Mouse (Mus musculus) myocyte (in vitro differentiated cells): ENCODE measurements around the gene Galr3. TPM values are rescaled to one million over a fixed set of nuclear protein-coding genes. Genes with fewer than 3 reads are reported as not detected.
"Not testable (repeated sequence)": the region's sequence is repeated elsewhere in the genome, so short reads cannot be mapped to it uniquely, and the experiment has no call there.

ENCODE experiments used
- H3K27me3 ChIP-seq: one replicate; pipeline ENCODE4 v1.6.1; 2011; ENCODE audit not compliant: control insufficient read depth, insufficient read depth, insufficient read length
- H3K36me3 ChIP-seq: one replicate; pipeline ENCODE4 v1.6.1; 2011; ENCODE audit not compliant: control insufficient read depth, insufficient read depth
- H3K4me2 ChIP-seq: one replicate; pipeline ENCODE4 v1.6.1; 2011; ENCODE audit warnings: low read depth, control low read depth
- H3K4me3 ChIP-seq: one replicate; pipeline ENCODE4 v1.5.1; 2011; ENCODE audit warnings: mild to moderate bottlenecking, control low read depth, moderate library complexity
- H3K79me2 ChIP-seq: one replicate; pipeline ENCODE4 v1.6.1; 2011; ENCODE audit not compliant: control insufficient read depth, insufficient read depth
- H3ac ChIP-seq: one replicate; pipeline ENCODE4 v1.6.1; 2011; ENCODE audit not compliant: control insufficient read depth, insufficient read length
- CEBPB ChIP-seq: IDR thresholded peaks from 2 replicates; pipeline ENCODE4 v1.6.1; 2011; ENCODE audit warnings: mild to moderate bottlenecking, moderate library complexity; ENCODE audit not compliant: poor library complexity, insufficient read depth, severe bottlenecking
- E2F4 ChIP-seq: IDR thresholded peaks from one replicate; pipeline ENCODE4 v1.6.1; 2011; ENCODE audit warnings: mild to moderate bottlenecking, control low read depth, moderate library complexity; ENCODE audit not compliant: insufficient read depth
- MAX ChIP-seq: IDR thresholded peaks from one replicate; pipeline ENCODE4 v1.6.1; 2011; ENCODE audit warnings: low read depth, mild to moderate bottlenecking, control low read depth
- MYOD1 ChIP-seq, 3 experiments: IDR thresholded peaks; one replicate each; pipeline ENCODE4 v1.6.1; 2011; ENCODE audit warnings: control low read depth in 2 of 3, low read depth in 2 of 3, mild to moderate bottlenecking in 2 of 3, moderate library complexity in 1 of 3; ENCODE audit not compliant: insufficient read length in 2 of 3, control insufficient read depth in 1 of 3
- MYOG ChIP-seq, 3 experiments: IDR thresholded peaks; one replicate each; pipeline ENCODE4 v1.6.1; 2011; ENCODE audit warnings: control low read depth in 2 of 3, low read depth in 2 of 3, mild to moderate bottlenecking in 2 of 3; ENCODE audit not compliant: insufficient read length in 2 of 3, control insufficient read depth in 1 of 3, insufficient read depth in 1 of 3
- POLR2A ChIP-seq: IDR thresholded peaks from one replicate; pipeline ENCODE4 v1.6.1; 2011; ENCODE audit warnings: low read depth, mild to moderate bottlenecking, control low read depth, moderate library complexity; ENCODE audit not compliant: insufficient read length
- POLR2AphosphoS2 ChIP-seq: IDR thresholded peaks from one replicate; pipeline ENCODE4 v1.6.1; 2011; ENCODE audit warnings: low read depth, control low read depth; ENCODE audit not compliant: insufficient read length
- REST ChIP-seq: IDR thresholded peaks from one replicate; pipeline ENCODE4 v1.6.1; 2011; ENCODE audit warnings: mild to moderate bottlenecking, control low read depth, moderate library complexity; ENCODE audit not compliant: insufficient read depth, insufficient read length
- SRF ChIP-seq: IDR thresholded peaks from one replicate; pipeline ENCODE4 v1.6.1; 2011; ENCODE audit warnings: low read depth; ENCODE audit not compliant: control insufficient read depth, insufficient read length
- TCF12 ChIP-seq: IDR thresholded peaks from one replicate; pipeline ENCODE4 v1.6.1; 2011; ENCODE audit warnings: mild to moderate bottlenecking, control low read depth; ENCODE audit not compliant: poor library complexity, insufficient read depth, severe bottlenecking
- TCF3 ChIP-seq: IDR thresholded peaks from one replicate; pipeline ENCODE4 v1.6.1; 2011; ENCODE audit warnings: low read depth, control low read depth; ENCODE audit not compliant: insufficient read length
- USF1 ChIP-seq: IDR thresholded peaks from one replicate; pipeline ENCODE4 v1.6.1; 2011; ENCODE audit warnings: low read depth, mild to moderate bottlenecking, control low read depth, moderate library complexity
- polyA plus RNA-seq: library from polyadenylated mRNA; unstranded; fragments of >200 nt; fragmentation: generic; extraction: Trizol; gene quantifications from one replicate; pipeline ENCODE4 v1.2.1, GENCODE M21; 2012; ENCODE audit warnings: missing spikeins

Galr3 gene
- polyA plus RNA-seq, 1 experiment, result 0.44 TPM

DNA sequence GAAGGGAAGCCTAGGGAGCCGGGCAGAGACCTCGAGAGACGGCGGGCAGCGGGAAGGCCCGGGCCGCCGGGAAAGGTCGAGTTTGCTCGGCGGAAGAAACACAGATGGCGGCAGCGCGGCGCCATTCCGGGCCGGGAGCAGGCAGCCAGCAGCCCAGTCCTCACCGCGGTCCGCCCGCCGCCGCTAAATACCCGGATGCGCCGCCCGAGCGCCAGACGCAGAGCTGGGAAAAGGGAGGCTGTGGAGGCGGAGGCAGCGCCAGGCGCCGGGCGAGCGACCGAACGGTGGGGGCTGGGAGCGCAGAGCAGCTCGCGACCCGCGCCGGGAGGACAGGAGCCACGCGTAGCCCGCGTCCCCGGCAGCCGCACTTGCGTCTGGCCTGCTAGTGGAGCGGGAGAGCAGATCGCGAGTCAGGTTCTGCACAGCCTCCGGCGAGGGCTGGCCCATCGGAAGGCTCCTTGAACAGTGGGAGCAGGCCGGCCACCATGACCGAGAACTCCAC lies 13.4 kb upstream of the Galr3 start, which contains the start of gene H1f0:
Gene H1f0, plus strand, starts transcription at position 214 of the 502 bp plus-strand sequence.
- Histone ChIP-seq H3K4me3 (peak within 1 kb of the TSS; percentile 79), H3K27me3 (peaks cover 18% of the 10 kb centered on the region), H3ac (peak within 1 kb of the TSS; percentile 54), H3K4me2 (peak within 1 kb of the TSS; percentile 98), H3K79me2 (peaks cover 18% of the 10 kb centered on the region), H3K36me3 (no peaks in the 10 kb centered on the region)
- TF ChIP-seq POLR2A (peak; percentile 99), MAX (no peak), MYOD1 (IDR thresholded peaks at IDR 0.05; ENCODE audit: control insufficient read depth in 1 of 3, insufficient read length in 2 of 3, low read depth in 2 of 3) (peak in 1 of 3 experiments; percentile 53), POLR2AphosphoS2 (peak; percentile 100), CEBPB (no peak), TCF3 (peak; percentile 26), MYOG (IDR thresholded peaks at IDR 0.05; ENCODE audit: control insufficient read depth in 1 of 3, insufficient read depth in 1 of 3, insufficient read length in 2 of 3, low read depth in 2 of 3) (peak in 2 of 3 experiments; percentile 59 to 61)

- H3ac ChIP-seq, result peak overlapping the region; percentile 54
- TF ChIP-seq TCF3 (no peak), E2F4 (no peak), USF1 (no peak), POLR2A (peak; percentile 15), REST (no peak), POLR2AphosphoS2 (peak; percentile 75), MYOG (IDR thresholded peaks at IDR 0.05; ENCODE audit: control insufficient read depth in 1 of 3, insufficient read depth in 1 of 3, insufficient read length in 2 of 3, low read depth in 2 of 3) (no peak)
- H3K4me2 ChIP-seq, result peak overlapping the region; percentile 98
- H3K79me2 ChIP-seq, result peaks cover 18% of the 10 kb centered on the region
- H3K36me3 ChIP-seq, result no peaks in the 10 kb centered on the region
- peak overlapping the region; percentile 79 for H3K4me3 ChIP-seq
- H3K27me3 ChIP-seq, result peaks cover 13% of the 10 kb centered on the region
Measured at GRCm38 (mm10) chr15:79028823-79029484, 12.7 kb upstream of the Galr3 start.

DNA sequence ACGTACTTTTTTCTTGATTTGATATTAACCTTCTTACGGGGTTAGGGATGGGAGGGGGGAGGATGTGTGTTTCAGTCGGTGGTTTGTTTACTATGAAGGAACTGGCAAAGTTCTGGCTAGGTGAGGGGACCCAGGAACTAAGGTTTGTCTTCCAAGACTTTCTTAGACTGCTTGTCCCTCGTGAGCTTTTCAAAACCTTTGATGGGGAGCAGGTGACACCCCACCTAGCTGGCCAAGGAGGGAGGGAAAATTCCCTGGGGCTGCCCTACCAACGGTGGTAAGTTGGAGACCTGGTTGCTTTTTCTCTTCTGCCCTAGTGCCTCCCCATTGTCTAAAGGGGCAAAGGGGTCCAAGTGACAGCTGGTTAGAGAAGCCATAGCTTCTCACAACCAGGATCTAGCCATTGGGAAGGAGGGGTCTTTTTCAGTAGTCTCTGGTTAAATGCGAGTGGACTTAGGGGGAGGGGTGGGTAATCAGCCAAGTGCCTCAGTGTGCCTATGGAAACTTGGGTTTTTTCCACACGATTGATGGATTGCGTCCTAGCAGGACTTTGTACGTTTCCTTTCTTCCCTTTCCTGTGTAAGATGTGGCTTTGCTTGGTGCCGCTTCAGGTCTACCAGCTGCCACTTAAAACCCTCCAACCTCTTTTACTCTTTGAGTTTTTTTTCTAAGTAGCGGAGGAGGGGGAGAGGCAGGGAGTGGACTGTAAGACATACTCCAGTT lies 12.0 kb upstream of the Galr3 start:
- Histone ChIP-seq H3K4me2 (peak overlapping the region; percentile 98), H3K36me3 (no peaks in the 10 kb centered on the region), H3K27me3 (peaks cover 6% of the 10 kb centered on the region), H3K79me2 (peaks cover 18% of the 10 kb centered on the region), H3K4me3 (peak overlapping the region; percentile 79), H3ac (peak overlapping the region; percentile 54)
- TF ChIP-seq MYOD1 (IDR thresholded peaks at IDR 0.05; ENCODE audit: control insufficient read depth in 1 of 3, insufficient read length in 2 of 3, low read depth in 2 of 3) (no peak), USF1 (no peak), REST (no peak), TCF12 (no peak), POLR2A (peak; percentile 50), POLR2AphosphoS2 (peak; percentile 79), MAX (no peak), CEBPB (no peak), MYOG (IDR thresholded peaks at IDR 0.05; ENCODE audit: control insufficient read depth in 1 of 3, insufficient read depth in 1 of 3, insufficient read length in 2 of 3, low read depth in 2 of 3) (no peak), E2F4 (no peak), TCF3 (no peak), SRF (no peak)

- H3K27me3 ChIP-seq, result no peaks in the 10 kb centered on the region
- H3ac ChIP-seq, result peak overlapping the region; percentile 2
- peak; percentile 75 for TF ChIP-seq REST
- TF ChIP-seq MYOD1 (IDR thresholded peaks at IDR 0.05; ENCODE audit: control insufficient read depth in 1 of 3, insufficient read length in 2 of 3, low read depth in 2 of 3), result peak in 1 of 3 experiments; percentile 38
- peak; percentile 91 for TF ChIP-seq POLR2AphosphoS2
- peak; percentile 99 for TF ChIP-seq USF1
- peak; percentile 69 for TF ChIP-seq E2F4
- peak; percentile 82 for TF ChIP-seq SRF
- TF ChIP-seq MAX, result no peak
- TF ChIP-seq MYOG (IDR thresholded peaks at IDR 0.05; ENCODE audit: control insufficient read depth in 1 of 3, insufficient read depth in 1 of 3, insufficient read length in 2 of 3, low read depth in 2 of 3), result peak in 1 of 3 experiments; percentile 49
- no peak for TF ChIP-seq TCF3
- peak; percentile 93 for TF ChIP-seq POLR2A
- peaks cover 18% of the 10 kb centered on the region for H3K79me2 ChIP-seq
- H3K4me2 ChIP-seq, result peak overlapping the region; percentile 98
- no peaks in the 10 kb centered on the region for H3K36me3 ChIP-seq
- H3K4me3 ChIP-seq, result peak overlapping the region; percentile 79
Measured at GRCm38 (mm10) chr15:79030551-79031435, 10.9 kb upstream of the Galr3 start.

- H3K79me2 ChIP-seq, result peaks cover 18% of the 10 kb centered on the region
- H3K36me3 ChIP-seq, H3K4me3 ChIP-seq, H3K27me3 ChIP-seq, H3ac ChIP-seq, H3K4me2 ChIP-seq: not testable (repeated sequence)
Measured at GRCm38 (mm10) chr15:79031908-79032307, 9.8 kb upstream of the Galr3 start.
